In genomic region chr1:153331206-153331605, GRCm38 (mm10) we compare ENCODE assay signal across 8 mouse cellular contexts. TPM values are rescaled to one million over a fixed set of nuclear protein-coding genes. Genes with fewer than 3 reads are reported as not detected.
DNase-seq lines count a peak whose midpoint lies in the region; ATAC-seq lines count a peak whose summit lies in the region.

No protein-coding gene starts in this region.

- H3K36me3 ChIP-seq in heart, embryonic 15.5 days: no peaks in the 10 kb centered on the region
- no peaks in the 10 kb centered on the region for H3K36me3 ChIP-seq in hindbrain, embryonic 14.5 days (replicated peaks; ENCODE audit: control insufficient read depth, insufficient read depth)
- H3K36me3 ChIP-seq in midbrain, embryonic 14.5 days (ENCODE audit: control insufficient read depth, insufficient read depth, low read length): no peaks in the 10 kb centered on the region

- no peaks in the 10 kb centered on the region for H3K27me3 ChIP-seq in heart, embryonic 15.5 days
- H3K27me3 ChIP-seq in hindbrain, embryonic 14.5 days (ENCODE audit: control insufficient read depth, insufficient read depth, low read length): no peaks in the 10 kb centered on the region
- H3K27me3 ChIP-seq in midbrain, embryonic 14.5 days (ENCODE audit: control insufficient read depth, insufficient read depth, low read length): no peaks in the 10 kb centered on the region

- H3K4me3 ChIP-seq in heart, embryonic 15.5 days: peak overlapping the region; percentile 77
- H3K4me3 ChIP-seq in brown adipose tissue, adult 24 weeks (ENCODE audit: insufficient read depth, low read depth, low read length): peak overlapping the region; percentile 77
- H3K4me3 ChIP-seq in hindbrain, embryonic 14.5 days (replicated peaks; ENCODE audit: low read length): peak overlapping the region; percentile 98
- peak overlapping the region; percentile 95 for H3K4me3 ChIP-seq in midbrain, embryonic 14.5 days (replicated peaks; ENCODE audit: low read depth, low read length)

- H3K9me3 ChIP-seq in heart, embryonic 15.5 days (replicated peaks): no peaks in the 10 kb centered on the region
- no peaks in the 10 kb centered on the region for H3K9me3 ChIP-seq in hindbrain, embryonic 14.5 days (ENCODE audit: control insufficient read depth, low read length)
- no peaks in the 10 kb centered on the region for H3K9me3 ChIP-seq in midbrain, embryonic 14.5 days (ENCODE audit: control insufficient read depth, low read length)

- no peak for ATAC-seq in heart, embryonic 15.5 days (replicated peaks; ENCODE audit: insufficient number of reproducible peaks, insufficient read depth, low FRiP score, low read depth)
- ATAC-seq in hindbrain, embryonic 14.5 days (ENCODE audit: low FRiP score): no peak
- ATAC-seq in midbrain, embryonic 14.5 days (ENCODE audit: low FRiP score, low TSS enrichment): no peak

- H3K27ac ChIP-seq in heart, embryonic 15.5 days: peak overlapping the region; percentile 94
- H3K27ac ChIP-seq in brown adipose tissue, adult 24 weeks (replicated peaks; ENCODE audit: low read depth, low read length): peak overlapping the region; percentile 68
- no peak overlapping the region for H3K27ac ChIP-seq in hindbrain, embryonic 14.5 days
- H3K27ac ChIP-seq in midbrain, embryonic 14.5 days (replicated peaks; ENCODE audit: low read depth, low read length): no peak overlapping the region

- WGBS in heart, embryonic 15.5 days: 6% methylated on average over 4 of the region's 4 CpGs
- WGBS in hindbrain, embryonic 14.5 days: 4% methylated on average over 4 of the region's 4 CpGs
- WGBS in midbrain, embryonic 14.5 days: 2% methylated on average over 4 of the region's 4 CpGs

- peak overlapping the region; percentile 90 for H3K9ac ChIP-seq in heart, embryonic 15.5 days
- H3K9ac ChIP-seq in hindbrain, embryonic 14.5 days: peak overlapping the region; percentile 93
- peak overlapping the region; percentile 86; the same call in 1 of the 2 replicates for H3K9ac ChIP-seq in midbrain, embryonic 14.5 days (replicated peaks; ENCODE audit: low read length)

- peak overlapping the region; percentile 91 for H3K4me2 ChIP-seq in heart, embryonic 15.5 days
- peak overlapping the region; percentile 99 for H3K4me2 ChIP-seq in hindbrain, embryonic 14.5 days (replicated peaks)
- peak overlapping the region; percentile 97 for H3K4me2 ChIP-seq in midbrain, embryonic 14.5 days (ENCODE audit: low read length)

- H3K4me1 ChIP-seq in heart, embryonic 15.5 days (replicated peaks): peaks cover 43% of the 10 kb centered on the region
- peaks cover 10% of the 10 kb centered on the region for H3K4me1 ChIP-seq in brown adipose tissue, adult 24 weeks (ENCODE audit: control insufficient read depth, insufficient read depth, insufficient read length, low read length)
- peaks cover 23% of the 10 kb centered on the region for H3K4me1 ChIP-seq in hindbrain, embryonic 14.5 days (replicated peaks; ENCODE audit: control insufficient read depth, insufficient read depth, low read length)
- H3K4me1 ChIP-seq in midbrain, embryonic 14.5 days (ENCODE audit: control insufficient read depth, insufficient read depth, low read length): peaks cover 22% of the 10 kb centered on the region

- DNase-seq in heart, postnatal 4 days: no peak
- no peak for DNase-seq in hindbrain, embryonic 14.5 days (ENCODE audit: low spot score)
- DNase-seq in midbrain, embryonic 14.5 days: no peak
- DNase-seq in urinary bladder, postnatal 36 days (ENCODE audit: low spot score in 2 of 2): no peak
- DNase-seq in cerebellum, adult 8-10 months: no peak
- no peak for DNase-seq in cerebellum, postnatal 4 days (ENCODE audit: low spot score in 2 of 2)

RNA-seq across cellular contexts. Expression of gene Lamc1, which starts 1.4 kb away (rescaled TPM):
- polyA plus RNA-seq in heart, embryonic 15.5 days (2015; fragmentation: Nextera tagmentation; extraction: Ambion mirVana): 74.3 and 85.4 TPM in 2 replicates
- total RNA-seq in heart, postnatal 4 days (2021): 100 to 1,000 TPM; 351 to 364 TPM
- polyA plus RNA-seq in brown adipose tissue, adult 24 weeks (2012; ENCODE audit: insufficient read depth, insufficient read length, missing spikeins): 47.1 and 62.0 TPM in 2 replicates
- 28.1 and 29.2 TPM in 2 replicates for polyA plus RNA-seq in hindbrain, embryonic 14.5 days (2014; fragmentation: Nextera tagmentation; extraction: Ambion mirVana)
- 12.4 and 23.8 TPM in 2 replicates for polyA plus RNA-seq in midbrain, embryonic 14.5 days (2014; fragmentation: Nextera tagmentation; extraction: Ambion mirVana)

Comparison
In these comparisons a context has a peak if more than half of its experiments do, and no peak if none do; other contexts are left out.
1. H3K27ac ChIP-seq: peak in heart, embryonic 15.5 days (single experiment) and brown adipose tissue, adult 24 weeks (single experiment); none in hindbrain, embryonic 14.5 days (single experiment) and midbrain, embryonic 14.5 days (single experiment).
2. Peak in every context shown above with its lines, with median percentiles within 50 percentile points of each other: H3K4me2 ChIP-seq, H3K4me3 ChIP-seq and H3K9ac ChIP-seq.